Mouse (Mus musculus) adrenal gland, adult 2 months (tissue): Measurements from ENCODE around the gene Lrrc27. TPM values are rescaled to one million over a fixed set of nuclear protein-coding genes. Genes with fewer than 3 reads are reported as not detected.

ENCODE experiments used
- DNase-seq: peaks from one replicate; pipeline ENCODE4 v3.0.0; 2021
- polyA plus RNA-seq: library from polyadenylated mRNA; depleted of rRNA; stranded (reverse); fragments of >200 nt; gene quantifications from 2 replicates; pipeline ENCODE4 v1.2.3, GENCODE M21; 2012
- total RNA-seq, 2 experiments: library from RNA; stranded (reverse); gene quantifications; 2 replicates each; pipeline ENCODE4 v1.2.3; 2021

Lrrc27 gene
- total and polyA plus RNA-seq, 3 experiments, result 4.1 to 8.3 (median 7.8) TPM

DNA sequence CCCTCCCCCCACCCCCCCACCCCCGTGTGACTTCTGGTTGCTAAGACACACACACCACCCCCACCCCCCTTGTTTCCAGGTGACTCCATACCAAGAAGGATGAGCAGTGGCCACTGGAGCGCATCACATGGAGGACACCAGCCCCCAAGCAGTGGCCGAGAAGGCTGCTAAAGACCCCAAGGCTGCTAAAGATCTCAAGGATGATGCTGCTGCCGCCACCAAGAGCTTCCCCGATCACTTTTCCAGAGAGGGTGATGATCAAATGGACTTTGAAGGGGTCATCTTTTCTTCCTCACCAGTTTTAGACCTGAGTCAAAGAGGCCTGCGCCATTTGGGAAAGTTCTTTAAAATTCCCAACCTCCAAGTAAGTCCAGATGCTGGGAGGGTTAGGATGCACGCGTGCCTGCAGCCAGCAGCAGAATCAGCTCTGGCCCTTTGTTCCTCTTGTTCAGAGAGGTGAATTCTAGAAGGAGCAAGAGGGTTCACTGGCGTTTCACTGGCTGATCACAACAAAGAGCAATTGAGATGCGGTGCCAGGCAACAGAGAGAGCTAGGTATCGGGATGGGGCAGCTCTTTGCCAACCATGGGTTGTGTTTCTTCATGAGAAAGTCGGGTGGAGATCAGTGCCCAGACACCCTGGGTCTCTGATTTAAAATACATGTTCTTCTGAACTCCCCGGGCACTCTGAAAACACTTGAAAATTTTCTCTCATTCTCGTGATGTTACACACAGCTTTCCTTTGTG lies 2.0 kb downstream of the Lrrc27 start:
- DNase-seq, result peak; percentile 1

DNA sequence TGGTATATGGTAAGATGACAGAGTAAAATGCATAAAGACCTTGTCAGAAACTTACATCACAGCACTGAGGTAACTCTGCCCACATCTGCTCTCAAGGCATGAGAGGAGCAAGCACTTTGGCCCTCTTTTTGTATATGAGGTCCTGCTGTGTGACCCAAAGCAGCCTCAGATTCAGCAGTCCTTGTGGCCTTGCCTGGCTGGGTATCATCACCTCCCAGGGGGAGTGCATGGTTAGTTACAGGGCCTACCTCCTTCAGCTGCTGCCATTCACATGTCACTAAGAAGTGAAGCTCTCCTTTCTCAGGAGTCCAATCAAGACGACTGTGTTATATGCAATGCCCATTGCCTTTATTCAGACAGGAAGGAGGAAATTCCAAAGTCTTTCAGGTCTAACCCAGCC lies 2.7 kb downstream of the Lrrc27 start:
- no peak for DNase-seq

GRCm38 (mm10) chr7:139215946-139216345 lies 3.2 kb downstream of the Lrrc27 start:
- peak; percentile 1 for DNase-seq

DNA sequence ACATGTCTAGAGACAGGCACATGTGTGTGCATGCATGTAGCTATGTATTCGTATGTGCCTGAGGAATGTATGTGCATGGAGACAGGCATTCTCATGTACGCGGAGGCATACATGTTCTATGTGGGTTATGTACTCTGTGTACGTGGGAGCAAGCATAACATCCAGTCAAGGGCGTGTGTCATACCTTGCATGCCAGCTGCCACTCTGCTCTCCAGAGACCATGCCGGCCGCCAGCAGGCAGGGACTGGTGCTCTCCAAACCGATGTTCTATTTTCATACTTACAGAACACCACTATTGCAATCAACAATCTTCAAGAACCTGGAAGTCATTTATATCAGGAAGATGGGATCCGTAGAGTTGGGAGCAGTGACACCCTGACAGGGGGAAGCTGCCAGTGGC lies 3.7 kb downstream of the Lrrc27 start:
- DNase-seq, result no peak

GRCm38 (mm10) chr7:139217046-139217445 lies 4.3 kb downstream of the Lrrc27 start:
- DNase-seq, result no peak

DNA sequence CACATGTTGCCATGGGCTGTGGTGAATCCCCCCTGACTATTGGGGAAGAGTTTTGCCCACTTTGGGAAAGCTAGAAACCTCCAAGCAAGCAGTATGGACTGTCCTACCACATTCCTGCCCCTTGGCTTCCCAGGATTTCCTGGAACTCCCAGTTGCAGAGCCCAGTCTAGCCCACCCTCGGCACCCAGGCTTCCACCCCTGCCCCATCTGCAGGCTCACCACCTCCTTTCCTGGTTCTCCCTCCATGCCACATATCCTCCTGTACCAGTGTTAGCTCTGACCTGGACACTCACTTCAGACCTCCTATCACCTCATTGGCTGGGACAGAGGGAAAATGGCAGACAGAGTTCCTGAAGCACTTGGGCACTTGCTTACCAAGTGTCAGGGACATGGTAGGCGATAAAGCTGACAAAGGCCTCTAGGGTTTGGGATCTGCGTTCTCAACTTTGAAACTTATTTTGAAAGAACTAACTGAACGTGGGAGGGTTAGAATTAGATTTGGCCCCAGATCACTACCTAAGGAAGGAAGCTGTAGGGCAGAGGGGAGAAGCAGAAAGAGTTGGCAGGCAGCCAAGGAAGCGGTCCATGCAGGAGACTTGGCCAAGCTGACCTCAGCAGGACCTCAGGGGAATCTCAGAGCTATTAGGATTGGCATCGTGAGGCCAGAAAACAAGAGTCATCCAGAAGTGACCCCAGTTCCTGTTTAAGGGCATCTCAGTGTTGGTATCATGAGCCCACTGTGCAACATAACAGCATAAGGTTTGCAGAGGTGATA lies 6.0 kb downstream of the Lrrc27 start:
- DNase-seq, result peak; percentile 68

- DNase-seq, result peak; percentile 1
These were observed 6.7 kb downstream of the Lrrc27 start for GRCm38 (mm10) chr7:139219486-139219885.

- DNase-seq, result peak; percentile 56
These were observed 7.5 kb downstream of the Lrrc27 start for GRCm38 (mm10) chr7:139220303-139220702.

DNA sequence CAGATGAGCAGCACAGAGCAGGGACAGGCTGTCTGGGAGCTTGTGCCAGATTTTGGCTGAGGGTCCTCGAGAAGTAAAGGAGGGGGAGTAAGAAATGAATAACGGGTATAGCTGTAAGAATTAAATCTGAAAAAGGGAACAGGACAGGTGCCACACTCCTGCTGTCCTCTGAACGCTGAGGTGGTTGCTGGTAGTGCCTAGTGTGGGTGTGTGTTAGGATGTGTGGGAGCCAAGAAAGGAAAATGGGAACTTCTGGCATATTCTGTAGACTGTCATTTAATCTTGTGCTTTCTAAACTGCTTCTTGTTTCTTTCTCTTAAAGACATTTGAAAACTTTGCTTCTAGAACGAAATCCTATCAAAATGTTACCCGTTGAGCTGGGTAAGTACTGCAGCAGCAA lies 8.3 kb downstream of the Lrrc27 start:
- DNase-seq, result no peak

DNA sequence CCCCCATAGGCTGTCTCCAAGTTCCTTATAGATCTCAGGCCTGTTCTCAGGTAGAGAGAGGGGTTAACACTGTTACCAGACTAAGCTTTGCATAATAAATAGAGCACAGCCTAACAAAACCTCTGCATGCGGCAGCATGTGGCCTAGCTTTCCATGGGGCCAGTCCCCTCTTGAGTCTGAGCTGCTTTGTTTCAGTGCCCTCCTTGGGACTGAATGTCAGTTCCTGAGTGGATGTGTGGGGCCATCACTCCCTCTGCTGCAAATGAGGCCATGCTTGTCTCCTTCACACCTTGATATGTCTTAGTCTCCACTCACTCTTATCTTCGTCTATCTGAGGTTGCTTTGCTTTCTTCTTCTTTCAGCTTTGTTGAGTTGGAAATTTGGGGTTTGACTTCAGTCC lies 9.1 kb downstream of the Lrrc27 start:
- DNase-seq, result no peak

DNA sequence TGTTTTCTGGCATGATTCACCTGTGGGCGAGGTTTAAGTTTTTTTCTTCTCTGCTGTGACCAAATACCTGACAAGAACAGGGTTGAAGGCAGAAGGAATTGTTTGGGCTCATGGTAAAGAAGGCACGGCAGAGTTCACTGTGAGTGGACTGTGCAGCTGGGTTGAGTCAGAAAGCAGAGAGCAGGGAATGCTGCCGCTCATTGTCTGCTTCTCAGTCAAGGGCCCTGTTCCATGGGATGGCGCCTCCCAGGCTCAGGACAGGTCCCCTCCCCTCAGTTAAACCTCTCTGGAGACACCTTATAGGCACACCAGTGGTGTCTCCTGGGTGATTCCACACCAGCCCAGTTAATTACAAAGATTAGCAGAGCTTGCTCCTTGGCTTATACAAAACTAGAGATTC lies 9.6 kb downstream of the Lrrc27 start:
- no peak for DNase-seq

DNA sequence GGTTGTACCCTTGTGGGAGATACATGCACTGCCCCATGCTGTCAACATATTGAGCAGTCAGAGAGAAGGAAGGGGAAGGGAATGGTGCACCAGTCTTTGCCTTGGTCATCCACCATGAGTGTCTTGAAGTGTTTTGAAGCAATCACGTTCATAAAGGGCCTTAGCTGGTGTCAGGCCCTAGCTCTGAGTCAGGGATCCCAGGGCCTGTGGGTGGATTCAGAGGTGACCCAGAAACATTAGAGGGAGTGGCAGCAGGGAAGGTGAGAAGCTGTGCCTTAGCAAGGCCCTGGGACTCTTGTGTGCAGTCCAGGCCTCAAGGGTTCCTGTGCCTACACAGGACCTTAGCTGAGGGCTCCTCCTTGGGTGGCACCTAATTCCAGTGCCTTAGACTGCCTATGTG lies 11.3 kb downstream of the Lrrc27 start:
- DNase-seq, result peak; percentile 12

DNA sequence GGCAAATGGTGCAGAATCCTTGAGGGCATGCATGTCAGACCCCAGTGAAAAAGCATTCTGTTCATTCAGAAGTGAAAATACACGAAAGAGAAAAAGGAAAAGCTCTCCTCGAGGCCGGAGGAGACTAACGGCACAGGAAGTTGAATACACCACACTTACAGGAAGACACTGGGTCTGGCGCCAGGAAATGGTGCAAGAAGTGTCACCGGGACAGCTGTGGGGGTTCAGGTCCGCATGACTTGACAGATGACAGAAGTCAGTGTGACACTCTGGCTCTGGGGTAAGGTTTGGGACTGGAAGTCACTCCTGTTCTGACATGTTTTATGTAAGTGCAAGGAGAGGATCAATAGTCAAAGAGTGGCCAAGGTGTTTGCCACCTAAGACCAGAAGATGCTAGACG lies 11.9 kb downstream of the Lrrc27 start:
- DNase-seq, result peak; percentile 42

DNA sequence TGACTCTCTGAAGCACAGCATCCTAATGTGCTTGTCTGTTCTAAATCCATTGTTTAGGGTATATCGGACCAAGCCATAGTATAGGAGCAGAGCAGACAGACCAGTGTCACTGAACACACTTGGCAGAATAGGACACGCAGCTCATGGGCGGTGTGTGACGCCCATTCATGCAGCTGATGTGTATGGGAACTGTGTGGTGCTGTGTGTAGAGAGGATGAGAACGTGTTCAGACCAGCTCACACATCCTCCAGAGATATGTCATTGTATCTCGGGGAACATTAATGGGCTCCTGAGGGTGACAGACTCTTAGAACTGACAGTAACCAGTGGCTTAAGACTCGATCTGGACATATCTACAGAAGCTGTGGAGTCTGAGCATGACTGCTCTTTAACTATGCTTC lies 13.6 kb downstream of the Lrrc27 start:
- no peak for DNase-seq

DNA sequence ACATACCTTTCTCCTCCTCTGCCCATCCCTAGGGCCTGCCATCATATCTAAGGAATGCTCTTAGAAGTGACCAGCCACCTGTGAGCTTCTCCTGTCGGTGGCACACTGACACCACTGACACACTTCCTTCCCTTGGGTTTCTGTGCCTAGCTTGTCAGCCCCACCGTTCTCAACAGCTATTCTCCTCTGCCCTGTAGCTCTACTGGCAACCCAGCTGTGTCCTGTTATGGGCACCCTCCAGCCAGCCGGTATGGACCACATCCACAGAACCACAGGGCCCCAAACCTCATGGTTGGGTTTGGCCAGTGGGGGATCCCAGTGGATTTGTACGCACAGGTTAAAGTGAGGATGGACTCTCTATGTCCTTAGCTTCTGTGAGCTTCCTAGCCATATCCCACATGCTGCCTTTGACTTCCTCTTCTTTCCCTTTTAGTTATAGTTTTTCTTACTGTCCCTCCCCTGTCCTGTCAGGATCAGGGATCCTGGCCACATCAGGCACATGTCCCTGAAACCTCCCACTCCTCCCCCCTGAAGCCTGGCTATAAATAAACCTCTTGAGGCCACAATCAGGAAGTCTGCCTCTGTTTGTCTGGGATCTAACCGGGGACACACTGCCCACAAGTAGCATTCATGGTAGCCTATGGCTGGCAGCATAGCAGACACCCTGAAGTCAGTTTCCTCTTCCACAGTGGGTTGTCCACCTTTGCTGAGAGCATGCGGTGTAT lies 15.8 kb downstream of the Lrrc27 start:
- DNase-seq, result peak; percentile 46

DNA sequence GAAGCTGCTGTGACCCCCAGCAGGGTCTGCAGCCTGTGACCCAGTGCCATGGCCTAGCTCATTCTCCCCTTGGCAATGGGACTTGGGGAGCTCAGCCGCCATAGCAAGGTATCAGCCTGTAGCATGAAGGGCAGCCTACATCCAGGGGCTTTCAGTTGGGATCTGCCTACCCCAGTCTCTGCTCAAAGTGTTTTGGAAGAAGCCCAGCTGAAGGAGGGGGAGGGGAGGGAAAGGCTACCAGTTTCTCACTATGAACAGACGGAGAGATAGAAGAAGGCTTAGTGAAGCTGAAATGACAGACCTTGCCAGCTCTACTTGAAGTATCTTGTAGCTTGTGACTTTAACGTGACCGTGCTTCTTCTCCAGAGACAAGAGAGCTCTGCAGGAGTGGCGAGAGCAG lies 17.0 kb downstream of the Lrrc27 start:
- DNase-seq, result no peak

GRCm38 (mm10) chr7:139230241-139230640 lies 17.5 kb downstream of the Lrrc27 start:
- no peak for DNase-seq

GRCm38 (mm10) chr7:139233714-139234113 lies 20.9 kb downstream of the Lrrc27 start:
- DNase-seq, result peak; percentile 93

GRCm38 (mm10) chr7:139234426-139235188 lies 21.8 kb downstream of the Lrrc27 start:
- DNase-seq, result peak; percentile 52

- peak; percentile 48 for DNase-seq
These were observed 23.0 kb downstream of the Lrrc27 start for GRCm38 (mm10) chr7:139235651-139236358.

- no peak for DNase-seq
These were observed 26.6 kb downstream of the Lrrc27 start for GRCm38 (mm10) chr7:139239432-139239831.
